Mouse (Mus musculus) forebrain, postnatal 0 days (tissue): ENCODE data around the gene Cabp4. TPM values are rescaled to one million over a fixed set of nuclear protein-coding genes. Genes with fewer than 3 reads are reported as not detected.

Experiments used
- ATAC-seq: fragments of 200-750 bp; cut with Nextera tagmentation; 2 replicates; pipeline ENCODE4 v1.8.0; 2017; ENCODE audit warnings: mild to moderate bottlenecking, moderate library complexity
- DNase-seq: peaks from one replicate; pipeline ENCODE4 v3.0.0-alpha.2; 2015
- H3K27ac ChIP-seq: fragments of 300-500 bp; sonication (generic); 2 replicates; pipeline ENCODE4 v1.5.1; 2014; ENCODE audit warnings: low read depth, mild to moderate bottlenecking, antibody characterized with exemption, low read length, moderate library complexity, mixed read lengths
- H3K27me3 ChIP-seq: fragments of 300-500 bp; sonication (generic); 2 replicates; pipeline ENCODE4 v1.6.1; 2014; ENCODE audit warnings: mild to moderate bottlenecking, low read length, mixed read lengths; ENCODE audit not compliant: insufficient read depth
- H3K36me3 ChIP-seq: fragments of 300-500 bp; sonication (generic); 2 replicates; pipeline ENCODE4 v1.6.1; 2014; ENCODE audit warnings: mild to moderate bottlenecking, moderate library complexity; ENCODE audit not compliant: insufficient read depth
- H3K4me1 ChIP-seq: fragments of 300-500 bp; sonication (generic); 2 replicates; pipeline ENCODE4 v1.6.1; 2014; ENCODE audit warnings: antibody characterized with exemption; ENCODE audit not compliant: insufficient read depth
- H3K4me2 ChIP-seq: fragments of 300-500 bp; sonication (generic); 2 replicates; pipeline ENCODE4 v1.6.1; 2014; ENCODE audit warnings: low read depth, mild to moderate bottlenecking, moderate library complexity
- H3K4me3 ChIP-seq: fragments of 300-500 bp; sonication (generic); 2 replicates; pipeline ENCODE4 v1.5.1; 2014; ENCODE audit warnings: low read depth, low read length, mixed read lengths
- H3K9ac ChIP-seq: fragments of 300-500 bp; sonication (generic); 2 replicates; pipeline ENCODE4 v1.6.1; 2014; ENCODE audit warnings: mild to moderate bottlenecking
- H3K9me3 ChIP-seq: fragments of 300-500 bp; sonication (generic); 2 replicates; pipeline ENCODE4 v1.6.1; 2016; ENCODE audit warnings: low read length
- CTCF ChIP-seq: sonication (generic); IDR thresholded peaks from 2 replicates; pipeline ENCODE4 v1.5.1; 2016; ENCODE audit warnings: antibody characterized with exemption, control low read depth, low read depth
- WGBS: fragments of 180-500 bp; shearing (Covaris S2); extraction: QIAGEN DNeasy Blood & Tissue Kit; methylation state at CpG from one replicate; pipeline ENCODE4 v1.1.7; 2014; 5-methylcytosine and 5-hydroxymethylcytosine counted together
- polyA plus RNA-seq: library from polyadenylated mRNA; unstranded; fragments of >200 nt; fragmentation: Nextera tagmentation; extraction: Ambion mirVana; gene quantifications from 2 replicates; pipeline ENCODE4 v1.2.1, GENCODE M21; 2015
- total RNA-seq: library from RNA; depleted of rRNA; stranded (reverse); fragments of >200 nt; gene quantifications from 2 replicates; pipeline ENCODE4 v1.2.3, GENCODE M21; 2014

Gene Cabp4
- total and polyA plus RNA-seq, 2 experiments from 2014 or later: 0.08 TPM; not detected in 1

DNA sequence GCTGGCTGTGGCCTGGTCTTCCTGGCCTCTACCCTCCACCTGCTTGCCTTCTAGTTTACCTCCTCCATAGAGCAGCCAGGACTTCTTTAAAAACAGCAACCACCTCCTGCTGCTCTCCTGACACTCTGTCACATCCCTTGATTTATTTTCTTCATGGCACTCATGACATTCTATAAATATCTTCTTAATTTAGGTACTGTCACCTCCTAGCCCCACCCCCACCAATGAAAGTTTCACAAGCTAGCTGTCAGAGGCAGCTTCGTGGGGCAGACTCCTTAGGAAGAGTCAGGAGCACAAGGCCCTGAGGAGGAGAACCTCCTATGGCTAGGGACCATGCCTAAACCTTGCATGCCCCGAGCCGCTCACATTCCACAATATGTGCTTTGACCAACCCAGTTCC, 43.5 kb upstream of the Cabp4 start:
- H3K4me3 ChIP-seq: no peak overlapping the region
- H3K36me3 ChIP-seq: no peaks in the 10 kb centered on the region
- whole genome bisulfite sequencing: 73% methylated on average over 3 of the region's 3 CpGs
- no peaks in the 10 kb centered on the region for H3K4me1 ChIP-seq
- DNase-seq (no peak), ATAC-seq (no peak)
- TF ChIP-seq CTCF: no peak
- no peaks in the 10 kb centered on the region for H3K27me3 ChIP-seq
- no peak overlapping the region for H3K9ac ChIP-seq
- no peak overlapping the region for H3K4me2 ChIP-seq
- H3K9me3 ChIP-seq: no peaks in the 10 kb centered on the region
- no peak overlapping the region for H3K27ac ChIP-seq

DNA sequence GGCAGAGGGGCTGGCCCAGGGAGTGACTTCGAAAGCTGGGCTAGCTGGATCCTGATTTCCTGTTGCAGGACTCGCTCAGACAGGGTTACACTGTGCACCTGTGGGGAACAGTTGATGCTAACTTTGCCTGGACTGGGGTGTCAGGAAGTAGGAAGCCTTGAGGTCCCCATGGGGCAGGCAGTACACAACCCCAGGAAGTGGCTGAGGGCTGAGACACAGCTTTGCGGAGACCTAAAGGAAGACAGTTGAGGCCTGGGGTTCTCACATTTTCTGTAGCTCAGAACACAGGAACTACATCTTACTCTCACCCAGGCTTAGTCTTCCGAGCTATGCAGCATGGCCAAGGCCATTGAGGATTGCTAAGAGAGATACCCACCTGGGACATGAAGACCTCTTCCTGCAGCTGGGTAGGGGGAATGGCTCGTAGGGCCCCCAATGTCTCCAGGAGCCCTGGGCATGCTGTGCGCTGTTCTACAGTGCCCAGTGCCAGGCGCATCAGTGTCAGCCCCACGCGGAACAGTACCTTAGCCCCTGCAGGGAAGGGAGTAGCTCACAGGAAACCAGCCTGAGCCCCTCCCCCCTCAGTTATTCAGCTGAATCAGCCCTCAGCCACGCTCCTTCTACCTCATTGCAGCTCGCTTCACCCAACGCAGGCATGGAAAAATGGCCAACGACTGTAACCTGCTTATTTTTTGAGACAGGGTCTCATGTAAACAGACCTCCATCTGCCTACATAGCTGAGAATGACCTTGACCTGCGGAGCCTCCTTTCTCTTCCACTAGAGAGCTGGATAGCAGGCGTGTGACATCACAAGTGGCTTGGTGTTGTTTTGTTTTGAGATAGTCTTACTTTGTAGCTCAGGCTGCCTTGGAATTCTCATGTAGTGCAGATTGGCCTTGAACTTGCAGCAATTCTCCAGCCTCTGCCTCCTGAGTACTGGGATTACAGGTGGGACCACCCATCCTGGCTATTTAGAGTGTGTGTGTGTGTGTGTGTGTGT, 41.4 kb upstream of the Cabp4 start:
- no peak for TF ChIP-seq CTCF
- Histone ChIP-seq H3K4me3 (no peak overlapping the region), H3K9ac (no peak overlapping the region), H3K36me3 (no peaks in the 10 kb centered on the region), H3K9me3 (no peaks in the 10 kb centered on the region), H3K4me1 (no peaks in the 10 kb centered on the region; the same call in 1 of the 2 replicates), H3K27me3 (no peaks in the 10 kb centered on the region), H3K4me2 (no peak overlapping the region), H3K27ac (no peak overlapping the region)
- no peak for DNase-seq
- ATAC-seq: no peak
- 63% methylated on average over 15 of the region's 15 CpGs for WGBS

GRCm38 (mm10) chr19:4183689-4184088, 39.9 kb upstream of the Cabp4 start:
- H3K27ac ChIP-seq: no peak overlapping the region
- H3K9ac ChIP-seq: no peak overlapping the region
- no peaks in the 10 kb centered on the region; the same call in 1 of the 2 replicates for H3K4me1 ChIP-seq
- H3K9me3 ChIP-seq: no peaks in the 10 kb centered on the region
- H3K4me3 ChIP-seq: no peak overlapping the region
- H3K36me3 ChIP-seq: no peaks in the 10 kb centered on the region
- WGBS: 69% methylated on average over 2 of the region's 2 CpGs
- DNase-seq (no peak), ATAC-seq (peak; percentile 32; the same call in 1 of the 2 replicates)
- no peak overlapping the region for H3K4me2 ChIP-seq
- TF ChIP-seq CTCF: no peak
- H3K27me3 ChIP-seq: no peaks in the 10 kb centered on the region

GRCm38 (mm10) chr19:4181892-4182291, 38.1 kb upstream of the Cabp4 start:
- Histone ChIP-seq H3K36me3 (no peaks in the 10 kb centered on the region), H3K27ac (no peak overlapping the region), H3K4me1 (no peaks in the 10 kb centered on the region; the same call in 1 of the 2 replicates), H3K4me2 (no peak overlapping the region), H3K27me3 (no peaks in the 10 kb centered on the region), H3K9me3 (no peaks in the 10 kb centered on the region), H3K4me3 (no peak overlapping the region), H3K9ac (no peak overlapping the region)
- no peak for TF ChIP-seq CTCF
- peak; percentile 79 for DNase-seq
- 43% methylated on average over 3 of the region's 3 CpGs for WGBS
- peak; percentile 83 for ATAC-seq

DNA sequence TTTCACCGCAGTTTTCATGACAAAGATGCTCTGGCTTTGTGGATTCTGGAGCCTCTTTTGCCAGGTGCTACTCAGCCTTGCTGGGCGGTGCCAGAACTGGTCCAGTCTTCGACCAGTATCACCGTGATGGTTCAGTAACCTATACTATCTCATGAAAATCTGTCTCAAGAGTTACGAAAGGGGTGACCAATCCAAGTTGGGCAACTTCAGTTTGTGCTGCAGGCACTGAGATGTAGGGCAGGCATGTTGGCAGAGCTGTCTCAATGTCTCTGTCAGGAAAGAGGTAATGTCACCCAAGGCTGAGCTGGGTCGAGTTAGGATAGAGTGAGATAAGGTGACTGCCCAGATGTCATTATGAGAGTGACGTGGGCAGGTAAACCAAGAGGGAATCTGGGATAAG, 36.6 kb upstream of the Cabp4 start:
- H3K4me2 ChIP-seq: no peak overlapping the region
- H3K9ac ChIP-seq: no peak overlapping the region
- no peak overlapping the region for H3K27ac ChIP-seq
- ATAC-seq (no peak), DNase-seq (no peak)
- H3K9me3 ChIP-seq: no peaks in the 10 kb centered on the region
- H3K27me3 ChIP-seq: no peaks in the 10 kb centered on the region
- WGBS: 88% methylated on average over 7 of the region's 7 CpGs
- no peaks in the 10 kb centered on the region; the same call in 1 of the 2 replicates for H3K4me1 ChIP-seq
- no peaks in the 10 kb centered on the region for H3K36me3 ChIP-seq
- no peak for TF ChIP-seq CTCF
- H3K4me3 ChIP-seq: no peak overlapping the region

GRCm38 (mm10) chr19:4175368-4175947, 31.6 kb upstream of the Cabp4 start, which contains the start of gene Carns1:
Gene Carns1 (minus strand): TSS chr19:4175479.
- H3K9ac ChIP-seq: no peak within 1 kb of the TSS

DNA sequence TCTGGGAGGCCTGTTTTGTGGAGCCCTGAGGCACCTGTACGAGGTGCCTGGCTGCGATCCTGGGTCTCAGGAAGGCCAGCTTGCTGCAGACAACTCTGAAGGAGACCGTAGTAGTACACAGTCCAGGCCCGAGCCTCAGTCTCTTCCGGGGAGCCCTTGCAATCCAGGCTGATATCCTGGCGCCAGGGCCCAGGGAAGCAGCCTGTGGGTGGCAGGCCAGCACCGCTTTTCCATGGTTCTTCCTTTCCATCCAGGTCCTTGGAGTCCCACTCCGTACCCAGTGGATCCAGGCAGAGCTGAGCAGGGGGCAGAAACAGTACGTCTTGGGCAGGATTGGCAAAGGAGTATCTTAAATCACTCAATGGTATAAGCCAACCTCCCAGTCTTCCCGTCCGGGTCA, 29.1 kb upstream of the Cabp4 start:
- H3K27me3 ChIP-seq: no peaks in the 10 kb centered on the region
- no peaks in the 10 kb centered on the region for H3K36me3 ChIP-seq
- H3K9ac ChIP-seq: no peak overlapping the region
- H3K4me1 ChIP-seq: peaks cover 7% of the 10 kb centered on the region
- H3K9me3 ChIP-seq: no peaks in the 10 kb centered on the region
- no peak overlapping the region for H3K4me3 ChIP-seq
- DNase-seq (no peak), ATAC-seq (no peak)
- TF ChIP-seq CTCF: peak; percentile 28; the same call in 1 of the 2 replicates
- no peak overlapping the region for H3K27ac ChIP-seq
- H3K4me2 ChIP-seq: no peak overlapping the region
- 59% methylated on average over 11 of the region's 11 CpGs for WGBS

More at GRCm38 (mm10) chr19:4175368-4175947, 31.6 kb upstream of the Cabp4 start, which contains the start of gene Carns1:
- Histone ChIP-seq H3K27me3 (no peaks in the 10 kb centered on the region), H3K4me2 (peak within 1 kb of the TSS; percentile 2; the same call in 1 of the 2 replicates), H3K4me3 (no peak within 1 kb of the TSS), H3K36me3 (no peaks in the 10 kb centered on the region), H3K4me1 (no peaks in the 10 kb centered on the region), H3K9me3 (no peaks in the 10 kb centered on the region), H3K27ac (no peak within 1 kb of the TSS)
- WGBS: 5% methylated on average over 11 of the region's 11 CpGs
- peak; percentile 36 for ATAC-seq
- no peak for TF ChIP-seq CTCF
- no peak for DNase-seq
